Mouse (Mus musculus) gastrocnemius, adult 2 months (tissue): Measurements from ENCODE around the gene Olfr1006. TPM values are rescaled to one million over a fixed set of nuclear protein-coding genes. Genes with fewer than 3 reads are reported as not detected.
"Not testable (repeated sequence)": the region's sequence is repeated elsewhere in the genome, so short reads cannot be mapped to it uniquely, and the experiment has no call there.

Experiments used
- DNase-seq: peaks from one replicate; pipeline ENCODE4 v3.0.0; 2022
- H3K27ac ChIP-seq: fragments of 200-600 bp; 2 replicates; pipeline ENCODE4 v1.8.1; 2022; ENCODE audit warnings: mild to moderate bottlenecking
- H3K4me3 ChIP-seq: fragments of 200-600 bp; 2 replicates; pipeline ENCODE4 v1.8.1; 2022; ENCODE audit warnings: mild to moderate bottlenecking, moderate library complexity
- CTCF ChIP-seq: fragments of 200-600 bp; IDR thresholded peaks from 2 replicates; pipeline ENCODE4 v1.8.1; 2022; ENCODE audit warnings: antibody characterized with exemption, mild to moderate bottlenecking, moderate library complexity
- intact Hi-C: fragments of 180-260 bp; cut with DNase I; formaldehyde crosslinking; loops from one replicate; pipeline ENCODE4 v1.15.1; 2025
- long read RNA-seq, 2 experiments: library from polyadenylated mRNA; stranded (forward); transcript quantifications; one replicate each; pipeline ENCODE4 v2.0.0; 2021
- total RNA-seq, 2 experiments: library from RNA; stranded (reverse); gene quantifications; 2 replicates each; pipeline ENCODE4 v1.2.3; 2021

The Olfr1006 gene
- not detected for total RNA-seq
- long read RNA-seq, experiment 1, result 0 reads
- long read RNA-seq, experiment 2, result 0 reads

GRCm38 (mm10) chr2:85678667-85679066 is at the start of gene Olfr1006:
Gene Olfr1006, minus strand, starts transcription at chr2:85678767.
- no peak for DNase-seq
- intact Hi-C loops, result no loop called here
- TF ChIP-seq CTCF, result no peak
- no peak within 1 kb of the TSS for H3K27ac ChIP-seq
- H3K4me3 ChIP-seq, result no peak within 1 kb of the TSS

GRCm38 (mm10) chr2:85725793-85726192 is 47.2 kb upstream of the Olfr1006 start:
- no peak for DNase-seq
- Histone ChIP-seq H3K4me3 (no peak overlapping the region), H3K27ac (no peak overlapping the region)
- intact Hi-C loops, result loop anchor here (5.0 kb wide), 1 partner anchor 737 kb away; no protein-coding TSS in a partner anchor
- TF ChIP-seq CTCF, result peak; percentile 65

GRCm38 (mm10) chr2:85715119-85715518 is 36.6 kb upstream of the Olfr1006 start, which contains the start of gene Olfr1009:
Gene Olfr1009, plus strand, starts transcription at chr2:85715419.
- H3K4me3 ChIP-seq, result no peak within 1 kb of the TSS
- intact Hi-C loops, result no loop called here
- H3K27ac ChIP-seq, result no peak within 1 kb of the TSS
- no peak for TF ChIP-seq CTCF
- DNase-seq, result no peak

- TF ChIP-seq CTCF, result no peak
- DNase-seq, result no peak
- intact Hi-C loops, result no loop called here
- Histone ChIP-seq H3K4me3 (no peak overlapping the region), H3K27ac (no peak overlapping the region)
These were observed 32.6 kb upstream of the Olfr1006 start for GRCm38 (mm10) chr2:85711159-85711558.

- intact Hi-C loops, H3K27ac ChIP-seq, DNase-seq, H3K4me3 ChIP-seq: not testable (repeated sequence)
These were observed 32.1 kb upstream of the Olfr1006 start for GRCm38 (mm10) chr2:85710680-85711079.

GRCm38 (mm10) chr2:85689131-85689530 is 10.6 kb upstream of the Olfr1006 start, which contains the start of gene Olfr1008:
Gene Olfr1008, plus strand, starts transcription at chr2:85689431.
- no peak for DNase-seq
- intact Hi-C loops, result no loop called here
- no peak within 1 kb of the TSS for H3K4me3 ChIP-seq

GRCm38 (mm10) chr2:85664355-85664754 is 14.2 kb downstream of the Olfr1006 start, which contains the start of gene Olfr154:
Gene Olfr154, minus strand, starts transcription at chr2:85664455.
- H3K4me3 ChIP-seq, H3K27ac ChIP-seq, DNase-seq, intact Hi-C loops: not testable (repeated sequence)

More at GRCm38 (mm10) chr2:85689131-85689530, 10.6 kb upstream of the Olfr1006 start, which contains the start of gene Olfr1008:
- no peak within 1 kb of the TSS for H3K27ac ChIP-seq
- TF ChIP-seq CTCF, result no peak

GRCm38 (mm10) chr2:85650604-85651003 is 28.0 kb downstream of the Olfr1006 start, which contains the start of gene Olfr1002:
Gene Olfr1002, minus strand, starts transcription at chr2:85650704.
- intact Hi-C loops, result no loop called here
- DNase-seq, result no peak
- H3K4me3 ChIP-seq, result no peak within 1 kb of the TSS
- no peak for TF ChIP-seq CTCF
- H3K27ac ChIP-seq, result no peak within 1 kb of the TSS

Other genes starting within 250 kb of the Olfr1006 start
- gene Olfr994, start 242.3 kb downstream of the Olfr1006 start, total RNA-seq, result not detected
- gene Olfr995, start 235.1 kb downstream of the Olfr1006 start, total RNA-seq, result not detected
- not detected for gene 4833423E24Rik, start 159.7 kb downstream of the Olfr1006 start, total RNA-seq
- not detected for gene Olfr996, start 99.6 kb downstream of the Olfr1006 start, total RNA-seq
- not detected for gene Olfr998, start 89.8 kb downstream of the Olfr1006 start, total RNA-seq
- not detected for gene Olfr1000, start 66.9 kb downstream of the Olfr1006 start, total RNA-seq
- not detected for gene Olfr1002, start 28.1 kb downstream of the Olfr1006 start, total RNA-seq
- gene Olfr154, start 14.3 kb downstream of the Olfr1006 start, total RNA-seq, result not detected
- not detected for gene Olfr1008, start 10.7 kb upstream of the Olfr1006 start, total RNA-seq
- gene Olfr1009, start 36.7 kb upstream of the Olfr1006 start, total RNA-seq, result not detected
- not detected for gene Olfr1012, start 84.0 kb upstream of the Olfr1006 start, total RNA-seq
- gene Olfr1013, start 88.3 kb upstream of the Olfr1006 start, total RNA-seq, result not detected
- not detected for gene Olfr1014, start 93.9 kb upstream of the Olfr1006 start, total RNA-seq
- not detected for gene Olfr1015, start 103.2 kb upstream of the Olfr1006 start, total RNA-seq
- not detected for gene Olfr1016, start 123.8 kb upstream of the Olfr1006 start, total RNA-seq
- gene Olfr1018, start 139.7 kb upstream of the Olfr1006 start, total RNA-seq, result not detected
- gene Olfr1019, start 166.7 kb upstream of the Olfr1006 start, total RNA-seq, result not detected
- not detected for gene Olfr1020, start 168.3 kb upstream of the Olfr1006 start, total RNA-seq
- not detected for gene Olfr1022, start 189.8 kb upstream of the Olfr1006 start, total RNA-seq
- not detected for gene Olfr1023, start 206.9 kb upstream of the Olfr1006 start, total RNA-seq
- not detected for gene Olfr1024, start 226.3 kb upstream of the Olfr1006 start, total RNA-seq
- not detected for gene Olfr1025-ps1, start 236.4 kb upstream of the Olfr1006 start, total RNA-seq
- gene Olfr1026, start 242.8 kb upstream of the Olfr1006 start, total RNA-seq, result not detected